Mouse (Mus musculus) urinary bladder, adult 2 months (tissue): ENCODE results near the gene Ankub1. TPM values are rescaled to one million over a fixed set of nuclear protein-coding genes. Genes with fewer than 3 reads are reported as not detected.

Experiments
- DNase-seq: peaks from one replicate; pipeline ENCODE4 v3.0.0; 2022; ENCODE audit warnings: low spot score
- polyA plus RNA-seq: library from polyadenylated mRNA; depleted of rRNA; stranded (reverse); fragments of >200 nt; gene quantifications from 2 replicates; pipeline ENCODE4 v1.2.3, GENCODE M21; 2012; rRNA removed

Ankub1 gene
- polyA plus RNA-seq, 1 experiment = 0.03 TPM

DNA sequence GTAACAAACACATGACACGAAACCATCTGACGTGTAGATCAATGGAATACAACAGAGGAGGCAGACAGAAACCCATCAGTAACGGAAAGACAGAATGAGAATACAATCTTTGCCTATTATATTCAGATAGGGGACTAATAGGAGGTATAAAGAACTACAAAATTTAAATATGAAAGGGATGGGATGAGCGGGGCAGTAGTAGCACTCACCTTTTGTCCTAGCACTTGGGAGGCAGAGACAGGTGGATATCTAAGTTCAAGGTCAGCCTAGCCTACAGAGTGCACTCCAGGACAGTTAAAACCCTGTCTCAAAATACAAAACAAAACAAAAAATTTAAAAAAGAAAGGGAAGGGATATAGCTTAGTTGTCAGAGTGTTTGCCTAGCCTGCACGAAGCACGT, 49.4 kb downstream of the Ankub1 start:
- DNase-seq = no peak

DNA sequence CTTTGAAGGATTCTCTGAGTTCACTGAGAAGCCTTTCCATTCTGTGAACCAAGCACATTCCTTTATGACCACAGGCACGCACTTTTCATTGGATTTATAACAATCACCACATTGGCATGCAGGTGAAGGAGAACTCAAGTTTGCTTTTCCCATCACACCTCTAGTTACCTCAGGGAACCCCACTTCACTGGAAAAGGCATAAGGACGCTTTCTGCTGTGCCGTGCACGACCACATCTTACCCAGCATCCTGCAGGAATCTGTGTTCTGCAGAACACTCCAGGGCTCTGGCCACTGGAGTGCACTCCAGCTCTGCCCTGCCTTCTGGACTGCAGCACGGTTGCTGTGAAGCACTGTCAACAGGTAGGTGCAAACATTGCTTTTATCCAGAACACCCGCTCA, 55.0 kb downstream of the Ankub1 start:
- DNase-seq = no peak

DNA sequence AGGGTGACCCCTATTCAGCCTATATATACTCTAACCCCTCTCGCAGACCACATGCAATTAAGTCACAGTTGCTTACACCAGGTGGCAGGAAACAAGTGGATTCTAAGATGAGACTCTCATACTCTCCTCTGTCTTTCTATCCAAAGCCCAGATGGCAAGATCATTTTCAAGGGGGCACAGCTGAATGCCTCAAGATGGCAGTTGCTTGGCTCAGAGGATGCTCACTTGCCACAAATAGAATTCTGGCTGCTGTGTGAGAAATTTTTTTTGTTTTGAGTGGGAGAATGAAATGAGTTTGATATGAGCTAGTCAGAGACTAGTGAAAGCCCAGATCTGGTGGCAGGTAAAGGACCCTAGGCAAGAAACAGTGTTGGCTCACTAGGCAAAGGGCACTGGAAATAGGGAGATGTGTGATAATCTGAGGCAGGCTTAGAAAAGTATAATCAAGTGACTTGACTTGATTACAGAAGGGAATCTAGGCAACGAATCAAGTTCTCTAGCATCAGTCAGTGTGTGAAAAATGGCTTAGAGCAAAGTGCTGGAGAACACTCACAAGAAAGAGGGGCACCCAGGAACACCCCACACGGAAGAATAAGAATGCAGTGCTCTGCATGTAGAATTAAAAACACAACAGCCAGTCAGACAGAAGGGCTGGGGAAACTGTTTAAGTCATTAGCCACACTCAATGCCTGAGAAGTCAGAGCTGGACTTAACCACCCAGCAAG, 57.7 kb downstream of the Ankub1 start:
- no peak for DNase-seq

DNA sequence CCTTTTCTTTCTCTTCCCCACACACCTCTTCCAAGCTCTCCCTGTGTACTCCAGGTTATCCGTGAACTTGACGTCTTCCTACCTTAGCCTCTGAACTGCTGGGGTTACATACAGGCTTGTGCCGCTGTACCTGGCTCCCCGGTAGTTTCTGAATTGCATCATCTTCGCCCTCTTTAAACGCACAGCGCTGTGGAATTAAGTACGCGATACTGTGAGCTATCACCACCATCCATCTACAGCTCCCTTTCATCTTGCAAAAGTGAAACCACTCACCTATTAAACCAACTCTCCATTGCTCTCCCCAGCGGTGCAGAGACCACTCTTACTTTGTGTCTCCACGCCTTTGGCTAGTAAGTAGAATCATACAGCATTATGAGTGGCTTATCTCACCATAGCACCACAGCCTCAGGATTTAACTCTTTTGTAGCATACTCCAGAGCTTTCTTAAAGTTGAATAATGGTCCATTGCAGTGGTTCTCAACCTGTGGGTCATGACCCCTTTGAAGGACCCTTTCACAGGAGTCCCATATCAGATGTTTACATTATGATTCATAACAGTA, 65.6 kb downstream of the Ankub1 start:
- no peak for DNase-seq

DNA sequence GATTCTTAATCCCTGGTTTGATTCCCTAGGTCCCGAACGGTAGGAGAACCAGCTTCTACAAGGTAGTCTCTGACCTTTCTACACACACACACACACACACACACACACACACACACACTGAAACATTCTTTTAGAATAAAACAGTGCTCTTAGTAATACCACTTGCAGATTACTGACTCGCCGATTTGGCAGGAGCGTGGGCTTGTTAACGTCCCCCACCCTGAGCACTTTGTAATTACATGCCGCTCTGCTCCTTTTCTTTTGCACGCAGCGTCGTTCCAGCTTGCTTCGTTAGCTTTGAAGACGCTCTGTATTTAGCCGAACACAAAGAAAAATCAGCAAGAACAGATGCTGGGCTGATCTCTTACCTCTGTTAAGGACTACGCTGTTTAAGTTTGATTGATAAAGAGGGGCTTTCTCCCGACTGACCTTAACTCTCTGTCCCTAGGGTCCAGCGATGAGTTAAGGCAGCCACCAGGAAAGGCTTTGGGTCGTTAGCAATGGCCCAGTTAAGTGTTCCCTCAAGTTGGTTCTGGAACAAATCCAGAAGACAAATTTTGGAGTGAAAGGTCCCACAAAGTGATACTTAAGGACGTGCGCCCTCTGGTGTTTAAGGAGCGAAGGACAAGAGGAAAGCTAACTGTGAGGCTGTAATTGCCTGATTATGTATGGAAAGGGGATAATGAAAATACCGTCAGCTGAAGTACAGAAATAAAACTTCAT, 67.2 kb downstream of the Ankub1 start:
- DNase-seq = peak; percentile 37

DNA sequence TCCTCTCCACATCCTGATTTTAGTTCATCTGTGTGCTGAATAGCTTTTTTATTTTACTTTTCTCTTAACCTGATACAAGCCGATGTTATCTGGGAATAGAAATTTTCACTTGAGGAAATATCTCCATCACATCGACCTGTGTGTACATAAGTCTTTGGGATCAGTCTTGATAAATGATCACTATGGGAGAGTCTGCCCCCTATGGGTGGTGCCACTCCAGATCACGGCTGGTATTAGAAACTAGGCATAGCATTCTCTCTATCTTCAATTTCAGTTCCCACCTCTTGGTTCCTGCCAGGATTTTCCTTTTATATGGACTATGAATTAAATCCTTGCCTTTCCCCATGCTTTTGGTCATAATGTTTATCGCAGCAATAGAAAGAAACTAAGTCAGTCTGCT, 72.9 kb downstream of the Ankub1 start:
- no peak for DNase-seq

DNA sequence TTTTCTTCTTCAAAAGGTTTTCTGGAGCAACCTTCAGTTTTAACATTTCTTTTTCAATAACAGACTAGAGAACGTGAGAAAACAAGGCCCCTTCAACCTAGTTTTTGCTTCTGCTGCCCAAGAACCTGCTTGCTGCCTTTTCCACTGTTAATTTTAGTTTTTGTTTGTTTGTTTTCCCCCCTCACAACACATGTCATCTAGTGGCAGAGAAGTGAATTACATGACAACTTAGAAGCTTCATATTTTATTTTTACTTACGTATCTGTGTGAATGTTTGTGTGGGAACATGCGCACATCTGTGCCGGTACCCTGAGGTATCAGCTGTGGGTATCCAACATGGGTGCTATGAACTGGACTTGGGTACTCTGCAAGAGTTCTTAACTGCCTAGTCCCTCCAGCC, 76.9 kb downstream of the Ankub1 start:
- no peak for DNase-seq

DNA sequence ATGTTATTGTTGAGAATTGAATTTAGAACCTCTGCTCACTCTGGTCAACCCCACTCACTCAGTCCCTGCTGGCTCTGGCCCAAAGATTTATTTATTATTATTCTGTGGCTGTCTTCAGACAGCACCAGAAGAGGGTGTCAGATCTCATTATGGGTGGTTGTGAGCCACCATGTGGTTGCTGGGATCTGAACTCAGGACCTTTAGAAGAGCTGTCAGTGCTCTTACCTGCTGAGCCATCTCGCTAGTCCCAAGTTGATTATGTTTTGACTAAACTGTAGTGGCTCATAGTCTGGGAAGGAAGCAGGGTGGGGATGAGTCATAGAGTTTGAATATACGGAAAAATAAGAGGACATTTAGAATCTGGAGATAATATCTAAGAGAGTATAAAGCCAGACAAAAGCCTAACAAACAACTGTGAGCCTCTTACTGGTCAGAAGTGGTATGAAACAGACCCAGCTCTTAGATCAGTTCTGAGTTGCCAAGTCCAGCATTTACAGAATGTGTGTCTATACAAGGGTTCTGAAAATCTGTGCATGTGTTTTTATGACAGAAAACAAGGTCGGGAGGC, 80.1 kb downstream of the Ankub1 start:
- no peak for DNase-seq

DNA sequence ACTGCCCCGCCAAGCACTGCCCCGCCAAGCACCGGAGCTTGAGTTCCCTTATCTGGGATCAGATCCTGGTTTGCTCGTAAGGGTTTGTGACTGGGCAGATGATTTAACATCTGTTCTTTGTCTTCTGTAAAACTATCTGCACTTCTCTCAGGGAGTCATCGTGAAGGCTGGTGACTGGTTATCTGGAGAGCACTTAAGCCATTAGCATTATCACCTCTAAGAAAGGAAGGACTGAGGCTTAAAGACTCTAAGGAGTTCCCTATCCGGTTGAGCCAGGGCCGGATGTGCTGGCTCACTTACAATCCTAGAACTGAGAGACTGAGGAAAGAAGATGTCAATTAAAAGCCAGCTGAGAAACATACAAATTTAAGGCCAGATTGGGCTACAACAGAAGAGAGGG, 80.8 kb downstream of the Ankub1 start:
- no peak for DNase-seq

Other genes starting within 250 kb of the Ankub1 start
- 63.4 and 70.5 TPM in 2 replicates for gene Wwtr1, start 116.9 kb downstream of the Ankub1 start, polyA plus RNA-seq
- gene Commd2, start 41.1 kb downstream of the Ankub1 start, polyA plus RNA-seq = 37.2 and 44.1 TPM in 2 replicates
- 78.3 and 83.2 TPM in 2 replicates for gene Rnf13, start 43.3 kb upstream of the Ankub1 start, polyA plus RNA-seq
- 69.7 and 92.5 TPM in 2 replicates for gene Pfn2, start 155.3 kb upstream of the Ankub1 start, polyA plus RNA-seq